Mouse (Mus musculus): ENCODE measurements around the gene Lhfpl2. TPM values are rescaled to one million over a fixed set of nuclear protein-coding genes. Genes with fewer than 3 reads are reported as not detected.

The Lhfpl2 gene
- total RNA-seq, 2 experiments from 2014 or later, result 35.5 to 40.1 TPM

- no peak for DNase-seq (ENCODE audit: low spot score in 2 of 2)
These were observed 150.4 kb downstream of the Lhfpl2 start for GRCm38 (mm10) chr13:94207973-94208372.

- no peak for DNase-seq (ENCODE audit: low spot score in 2 of 2)
These were observed 151.3 kb downstream of the Lhfpl2 start for GRCm38 (mm10) chr13:94208892-94209291.

GRCm38 (mm10) chr13:94211236-94212119 lies 153.9 kb downstream of the Lhfpl2 start:
- DNase-seq (ENCODE audit: low spot score in 2 of 2), result no peak

- no peak for DNase-seq (ENCODE audit: low spot score in 2 of 2)
These were observed 154.6 kb downstream of the Lhfpl2 start for GRCm38 (mm10) chr13:94212179-94212578.

- DNase-seq (ENCODE audit: low spot score in 2 of 2), result no peak
These were observed 155.1 kb downstream of the Lhfpl2 start for GRCm38 (mm10) chr13:94212716-94213115.

GRCm38 (mm10) chr13:94223609-94224008 lies 166.0 kb downstream of the Lhfpl2 start:
- no peak for DNase-seq (ENCODE audit: low spot score in 2 of 2)

- no peak for DNase-seq (ENCODE audit: low spot score in 2 of 2)
These were observed 167.4 kb downstream of the Lhfpl2 start for GRCm38 (mm10) chr13:94224717-94225705.

GRCm38 (mm10) chr13:94231871-94232270 lies 174.3 kb downstream of the Lhfpl2 start:
- DNase-seq (ENCODE audit: low spot score in 2 of 2), result no peak

GRCm38 (mm10) chr13:94239488-94239887 lies 181.9 kb downstream of the Lhfpl2 start:
- no peak for DNase-seq (ENCODE audit: low spot score in 2 of 2)

- DNase-seq (ENCODE audit: low spot score in 2 of 2), result no peak
These were observed 182.5 kb downstream of the Lhfpl2 start for GRCm38 (mm10) chr13:94240111-94240510.

- DNase-seq (ENCODE audit: low spot score in 2 of 2), result no peak
These were observed 183.3 kb downstream of the Lhfpl2 start for GRCm38 (mm10) chr13:94240873-94241272.

DNA sequence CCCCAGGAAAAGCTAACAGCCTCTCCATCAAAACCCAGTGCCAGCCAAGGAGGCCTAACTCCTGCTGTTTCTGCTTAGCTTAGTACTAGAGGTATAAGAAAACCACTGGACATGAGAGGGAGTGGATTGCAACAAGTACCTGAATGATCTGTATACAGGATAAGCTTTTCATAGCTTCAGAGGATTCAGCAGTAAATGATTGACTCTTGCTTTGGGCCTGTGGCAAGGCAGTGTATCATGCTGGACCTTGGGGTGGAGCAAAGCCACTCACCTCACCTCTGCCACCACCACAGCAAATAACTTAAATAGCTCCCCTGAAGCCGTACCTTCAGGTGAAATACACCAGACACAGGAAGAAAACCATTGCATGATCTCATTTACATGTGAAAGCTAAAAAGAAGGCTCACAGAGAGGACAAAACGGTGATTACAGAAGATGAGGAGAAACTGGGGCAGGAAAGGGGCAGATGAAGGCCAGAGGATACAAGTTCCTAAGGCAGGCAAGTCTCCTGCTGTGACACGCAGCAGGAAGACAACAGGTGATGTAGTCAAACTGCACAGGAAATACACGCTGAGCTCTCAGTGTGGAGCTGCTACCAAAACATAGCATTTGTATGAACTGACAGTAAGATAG lies 184.4 kb downstream of the Lhfpl2 start:
- no peak for DNase-seq (ENCODE audit: low spot score in 2 of 2)

- no peak for DNase-seq (ENCODE audit: low spot score in 2 of 2)
These were observed 185.3 kb downstream of the Lhfpl2 start for GRCm38 (mm10) chr13:94242897-94243296.

Other genes starting within 250 kb of the Lhfpl2 start
- 100 to 1,000 TPM; 180 to 182 TPM for gene Scamp1, start 228.1 kb downstream of the Lhfpl2 start, total RNA-seq (2021)

Measured in layer of hippocampus, postnatal 14 days (tissue).